Mouse (Mus musculus) retina, adult 2 months (tissue): ENCODE data around the gene Serpinb1a.

Experiments used
- DNase-seq: peaks from one replicate; pipeline ENCODE4 v3.0.0-alpha.2; 2012; ENCODE audit warnings: low read depth, low spot score

Serpinb1a gene

GRCm38 (mm10) chr13:32839314-32839713, 11.7 kb downstream of the Serpinb1a start:
- DNase-seq, result no peak

DNA sequence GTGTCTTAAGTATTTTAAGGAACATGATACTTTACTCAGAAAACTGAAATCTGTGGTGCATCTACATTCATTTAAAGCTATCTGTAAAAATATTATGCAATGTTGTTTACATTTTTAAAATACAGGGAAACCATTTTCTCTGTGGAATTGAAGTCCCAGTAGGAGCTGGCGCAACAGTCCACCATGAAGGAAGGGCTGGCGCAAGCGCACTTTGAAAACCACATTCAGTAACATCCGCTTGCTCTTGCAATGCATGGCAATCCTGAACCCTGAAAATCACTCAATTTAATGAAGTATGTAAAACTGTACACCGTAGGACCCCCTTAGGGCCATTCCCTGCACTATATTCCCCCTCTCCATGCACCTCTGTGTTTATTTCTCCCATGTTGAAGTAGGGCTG, 16.5 kb downstream of the Serpinb1a start:
- DNase-seq, result no peak

DNA sequence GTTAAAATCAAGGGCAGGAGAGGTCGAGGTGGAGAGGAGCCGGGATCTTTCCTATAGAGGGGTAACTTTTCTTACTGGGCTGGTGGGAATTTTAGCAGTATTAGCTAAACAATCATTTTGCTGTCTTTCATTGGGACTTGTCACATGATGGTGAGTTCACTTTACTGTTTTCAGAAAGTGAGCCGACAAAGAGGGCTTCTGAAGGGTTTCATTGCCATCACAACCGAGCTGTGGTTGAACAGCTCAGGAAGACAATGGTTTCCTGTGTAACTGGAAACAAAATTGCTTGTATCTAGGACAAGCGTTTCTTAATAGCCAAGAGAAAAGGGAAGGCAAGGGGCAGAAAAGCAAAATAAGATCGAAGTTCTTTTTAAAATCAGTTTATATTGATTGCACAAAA, 17.7 kb downstream of the Serpinb1a start:
- DNase-seq, result no peak

GRCm38 (mm10) chr13:32832776-32833175, 18.2 kb downstream of the Serpinb1a start:
- DNase-seq, result no peak

- no peak for DNase-seq
These were observed 19.3 kb downstream of the Serpinb1a start for GRCm38 (mm10) chr13:32831505-32832273.

DNA sequence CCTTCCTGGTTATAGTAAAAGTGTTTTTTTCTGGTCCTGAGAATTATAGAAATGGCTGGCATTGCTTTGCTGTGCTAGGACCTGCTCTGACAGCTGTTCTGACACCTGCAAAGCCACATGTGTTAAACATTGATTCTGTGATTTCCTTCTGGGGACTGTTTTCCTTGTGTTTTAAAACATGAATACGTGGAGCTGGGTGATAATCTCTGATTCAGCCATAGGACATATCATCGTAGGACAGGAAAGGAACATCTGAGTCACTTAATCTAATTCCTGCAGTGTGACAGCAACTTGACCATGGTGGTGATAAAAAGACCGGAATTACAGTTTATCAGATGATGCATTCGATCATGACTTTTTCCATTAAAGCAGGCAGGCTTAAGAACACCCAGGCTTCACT, 22.1 kb downstream of the Serpinb1a start:
- DNase-seq, result no peak

DNA sequence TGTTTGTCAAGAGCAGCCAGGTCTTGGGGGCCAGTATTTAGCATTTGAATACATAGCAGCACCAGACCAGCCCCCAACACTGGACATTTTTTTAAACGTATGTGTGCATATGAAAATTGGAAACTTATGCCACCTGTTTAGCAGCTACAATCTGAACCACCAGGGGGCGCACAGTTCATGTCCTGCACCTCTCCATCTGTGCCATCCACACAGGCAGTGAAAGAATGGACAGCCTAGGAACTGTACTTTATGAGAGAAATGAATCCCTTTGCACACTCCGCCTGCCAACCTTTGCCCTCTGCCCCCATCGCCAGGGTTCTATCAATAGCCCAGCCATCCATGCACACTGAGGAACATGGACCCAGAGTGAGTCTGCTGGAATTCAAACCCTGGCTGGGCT, 23.0 kb downstream of the Serpinb1a start:
- DNase-seq, result no peak

- no peak for DNase-seq
These were observed 23.7 kb downstream of the Serpinb1a start for GRCm38 (mm10) chr13:32827111-32827822.

GRCm38 (mm10) chr13:32825546-32825945, 25.4 kb downstream of the Serpinb1a start:
- DNase-seq, result no peak

GRCm38 (mm10) chr13:32824377-32825330, 26.3 kb downstream of the Serpinb1a start:
- DNase-seq, result no peak

GRCm38 (mm10) chr13:32823126-32823525, 27.9 kb downstream of the Serpinb1a start:
- DNase-seq, result no peak

DNA sequence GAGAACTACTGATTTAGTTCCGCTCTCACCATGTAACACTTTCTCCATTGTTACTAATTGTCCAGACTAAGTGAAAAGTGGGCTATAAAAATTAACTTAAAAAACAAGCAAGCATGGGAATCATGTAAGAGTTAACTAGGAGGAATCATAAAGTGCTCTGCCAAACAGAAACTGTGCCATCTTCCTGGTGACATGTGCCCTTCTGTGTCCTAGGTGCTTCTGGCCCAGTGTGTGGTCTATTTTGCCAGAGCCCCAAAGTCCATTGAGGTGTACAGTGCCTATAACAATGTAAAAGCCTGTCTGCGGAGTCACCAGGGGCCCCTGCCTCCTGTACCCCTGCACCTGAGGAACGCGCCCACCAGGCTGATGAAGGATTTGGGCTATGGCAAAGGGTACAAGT, 29.3 kb downstream of the Serpinb1a start:
- DNase-seq, result no peak

GRCm38 (mm10) chr13:32819926-32820325, 31.1 kb downstream of the Serpinb1a start:
- DNase-seq, result no peak

- DNase-seq, result no peak
These were observed 31.7 kb downstream of the Serpinb1a start for GRCm38 (mm10) chr13:32819241-32819640.

DNA sequence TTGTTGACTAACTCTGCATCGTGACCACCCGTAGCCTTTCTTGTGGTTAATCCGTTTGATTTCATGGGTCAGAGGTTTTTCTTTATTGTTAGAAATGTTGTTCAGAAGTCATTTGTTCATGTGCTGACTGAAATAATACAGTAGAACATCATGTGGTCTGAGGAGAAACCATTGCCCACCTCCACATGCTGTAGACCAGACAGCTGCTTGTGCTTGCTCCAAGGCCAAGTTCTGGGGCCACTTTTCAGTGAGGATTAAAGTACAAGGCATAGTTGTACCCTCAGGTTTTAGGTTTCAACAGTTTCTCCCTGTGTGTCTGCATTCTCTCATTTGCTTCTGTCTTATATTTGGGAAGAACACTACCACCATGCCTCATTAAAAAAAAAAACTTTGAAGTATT, 43.4 kb downstream of the Serpinb1a start:
- no peak for DNase-seq

- DNase-seq, result no peak
These were observed 44.2 kb downstream of the Serpinb1a start for GRCm38 (mm10) chr13:32806820-32807219.

GRCm38 (mm10) chr13:32803701-32804345, 47.2 kb downstream of the Serpinb1a start:
- no peak for DNase-seq

GRCm38 (mm10) chr13:32802259-32803081, 48.5 kb downstream of the Serpinb1a start, which contains the start of gene D930007J09Rik:
Gene D930007J09Rik (minus strand): TSS chr13:32802849.
- no peak for DNase-seq

DNA sequence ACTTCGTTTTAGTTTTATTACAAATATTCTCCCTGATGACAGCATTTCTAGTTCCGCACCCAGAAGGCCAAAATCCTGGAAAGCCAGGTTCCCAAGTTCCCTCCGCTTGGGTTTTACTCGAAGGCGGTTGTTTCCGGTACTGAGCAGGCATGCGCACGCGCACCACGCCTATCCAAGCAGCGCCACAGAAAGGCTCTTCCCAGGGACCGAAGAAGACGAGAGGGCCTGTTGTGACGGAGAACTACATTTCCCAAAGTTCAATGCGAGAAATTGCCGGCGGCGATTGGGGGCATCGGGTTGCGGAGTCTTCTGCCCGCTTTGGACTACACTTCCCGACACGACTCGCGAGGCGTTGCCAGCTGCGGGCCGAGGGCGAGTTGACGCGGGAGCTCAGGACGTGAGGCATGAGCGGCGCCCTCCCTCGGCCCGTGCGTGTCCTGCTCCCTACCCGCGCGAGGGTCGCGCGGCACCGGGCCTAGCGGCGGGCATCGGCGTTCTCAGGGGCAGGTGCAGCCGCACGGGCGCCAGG, 49.2 kb downstream of the Serpinb1a start, which contains the start of gene Wrnip1:
Gene Wrnip1 (plus strand): TSS at position 346 of the 529 bp plus-strand sequence.
- DNase-seq, result peak; percentile 99

- DNase-seq, result no peak
These were observed 50.1 kb downstream of the Serpinb1a start for GRCm38 (mm10) chr13:32800859-32801258.
